Mouse (Mus musculus): ENCODE measurements at regions not wholly inside any gene's neighbourhood (a gene's known extent, or its start where the extent isn't known, plus 50 kb on each side); places are given as distances from the start of the nearest gene placed in this dataset.

- no peak for ATAC-seq (ENCODE audit: low FRiP score)
- no peak overlapping the region for H3K4me2 ChIP-seq
- no peak overlapping the region for H3K4me3 ChIP-seq
- H3K9ac ChIP-seq, result no peak overlapping the region
- no peak overlapping the region for H3K27ac ChIP-seq
- no peaks in the 10 kb centered on the region for H3K27me3 ChIP-seq
- no peaks in the 10 kb centered on the region for H3K9me3 ChIP-seq
- no peaks in the 10 kb centered on the region for H3K36me3 ChIP-seq
- 91% methylated on average over 3 of the region's 3 CpGs for WGBS
- H3K4me1 ChIP-seq (replicated peaks), result no peaks in the 10 kb centered on the region
Measured at GRCm38 (mm10) chr16:74730169-74730794, 318.7 kb upstream of the Robo2 start.

GRCm38 (mm10) chr16:74723217-74723616 is 311.6 kb upstream of the Robo2 start:
- H3K9me3 ChIP-seq, result no peaks in the 10 kb centered on the region
- no peak for ATAC-seq (ENCODE audit: low FRiP score)
- no peak overlapping the region for H3K4me3 ChIP-seq
- no peaks in the 10 kb centered on the region for H3K36me3 ChIP-seq
- no peak overlapping the region for H3K4me2 ChIP-seq
- 52% methylated on average over 1 of the region's 1 CpGs for WGBS
- H3K27me3 ChIP-seq, result no peaks in the 10 kb centered on the region
- no peak overlapping the region for H3K27ac ChIP-seq
- H3K9ac ChIP-seq, result no peak overlapping the region
- H3K4me1 ChIP-seq (replicated peaks), result no peaks in the 10 kb centered on the region

GRCm38 (mm10) chr16:74718154-74718553 is 306.5 kb upstream of the Robo2 start:
- WGBS, result 71% methylated on average over 2 of the region's 2 CpGs
- Histone ChIP-seq H3K9me3 (no peaks in the 10 kb centered on the region), H3K4me1 (replicated peaks) (no peaks in the 10 kb centered on the region), H3K27me3 (no peaks in the 10 kb centered on the region), H3K9ac (no peak overlapping the region), H3K36me3 (no peaks in the 10 kb centered on the region), H3K4me3 (no peak overlapping the region), H3K4me2 (no peak overlapping the region), H3K27ac (no peak overlapping the region)
- no peak for ATAC-seq (ENCODE audit: low FRiP score)

GRCm38 (mm10) chr16:74717622-74718021 is 306.0 kb upstream of the Robo2 start:
- WGBS, result 55% methylated on average over 1 of the region's 1 CpGs
- no peak for ATAC-seq (ENCODE audit: low FRiP score)
- H3K27ac ChIP-seq, result no peak overlapping the region
- no peaks in the 10 kb centered on the region for H3K36me3 ChIP-seq
- H3K4me2 ChIP-seq, result no peak overlapping the region
- no peaks in the 10 kb centered on the region for H3K9me3 ChIP-seq
- no peak overlapping the region for H3K4me3 ChIP-seq
- no peaks in the 10 kb centered on the region for H3K4me1 ChIP-seq (replicated peaks)
- no peaks in the 10 kb centered on the region for H3K27me3 ChIP-seq
- H3K9ac ChIP-seq, result no peak overlapping the region

GRCm38 (mm10) chr16:74714950-74715349 is 303.3 kb upstream of the Robo2 start:
- H3K27me3 ChIP-seq, result no peaks in the 10 kb centered on the region
- H3K4me3 ChIP-seq, result no peak overlapping the region
- no peak overlapping the region for H3K4me2 ChIP-seq
- H3K9ac ChIP-seq, result no peak overlapping the region
- ATAC-seq (ENCODE audit: low FRiP score), result no peak
- H3K4me1 ChIP-seq (replicated peaks), result no peaks in the 10 kb centered on the region
- H3K9me3 ChIP-seq, result no peaks in the 10 kb centered on the region
- H3K27ac ChIP-seq, result no peak overlapping the region
- WGBS, result 80% methylated on average over 1 of the region's 1 CpGs
- H3K36me3 ChIP-seq, result no peaks in the 10 kb centered on the region

GRCm38 (mm10) chr16:74712515-74712914 is 300.9 kb upstream of the Robo2 start:
- Histone ChIP-seq H3K4me2 (no peak overlapping the region), H3K36me3 (no peaks in the 10 kb centered on the region), H3K4me1 (replicated peaks) (no peaks in the 10 kb centered on the region), H3K9me3 (no peaks in the 10 kb centered on the region), H3K4me3 (no peak overlapping the region), H3K9ac (no peak overlapping the region), H3K27me3 (no peaks in the 10 kb centered on the region), H3K27ac (no peak overlapping the region)
- ATAC-seq (ENCODE audit: low FRiP score), result no peak
- 75% methylated on average over 6 of the region's 6 CpGs for WGBS

- WGBS, result 91% methylated on average over 3 of the region's 3 CpGs
Measured at GRCm38 (mm10) chr16:74702067-74702466, 290.4 kb upstream of the Robo2 start.

GRCm38 (mm10) chr16:74683371-74683770 is 271.7 kb upstream of the Robo2 start:
- Histone ChIP-seq H3K27ac (no peak overlapping the region), H3K4me2 (no peak overlapping the region), H3K27me3 (no peaks in the 10 kb centered on the region), H3K4me3 (no peak overlapping the region), H3K36me3 (no peaks in the 10 kb centered on the region), H3K4me1 (replicated peaks) (no peaks in the 10 kb centered on the region), H3K9me3 (no peaks in the 10 kb centered on the region), H3K9ac (no peak overlapping the region)
- WGBS, result 41% methylated on average over 3 of the region's 3 CpGs
- ATAC-seq (ENCODE audit: low FRiP score), result no peak

More at GRCm38 (mm10) chr16:74702067-74702466, 290.4 kb upstream of the Robo2 start:
- H3K4me3 ChIP-seq, result no peak overlapping the region
- no peaks in the 10 kb centered on the region for H3K36me3 ChIP-seq
- no peak overlapping the region for H3K27ac ChIP-seq
- H3K4me1 ChIP-seq (replicated peaks), result no peaks in the 10 kb centered on the region
- no peaks in the 10 kb centered on the region for H3K27me3 ChIP-seq
- no peaks in the 10 kb centered on the region for H3K9me3 ChIP-seq
- no peak overlapping the region for H3K9ac ChIP-seq
- no peak for ATAC-seq (ENCODE audit: low FRiP score)
- H3K4me2 ChIP-seq, result no peak overlapping the region

GRCm38 (mm10) chr16:74675586-74675985 is 264.0 kb upstream of the Robo2 start:
- Histone ChIP-seq H3K36me3 (no peaks in the 10 kb centered on the region), H3K4me2 (no peak overlapping the region), H3K9ac (no peak overlapping the region), H3K4me1 (replicated peaks) (no peaks in the 10 kb centered on the region), H3K27ac (no peak overlapping the region), H3K27me3 (no peaks in the 10 kb centered on the region), H3K9me3 (no peaks in the 10 kb centered on the region), H3K4me3 (no peak overlapping the region)
- no peak for ATAC-seq (ENCODE audit: low FRiP score)

- no peak for ATAC-seq (ENCODE audit: low FRiP score)
- Histone ChIP-seq H3K9ac (no peak overlapping the region), H3K27ac (no peak overlapping the region), H3K9me3 (no peaks in the 10 kb centered on the region), H3K36me3 (no peaks in the 10 kb centered on the region), H3K27me3 (no peaks in the 10 kb centered on the region), H3K4me1 (replicated peaks) (no peaks in the 10 kb centered on the region), H3K4me2 (no peak overlapping the region), H3K4me3 (no peak overlapping the region)
- WGBS, result 69% methylated on average over 3 of the region's 3 CpGs
Measured at GRCm38 (mm10) chr16:74671466-74671865, 259.8 kb upstream of the Robo2 start.

GRCm38 (mm10) chr16:74664337-74664736 is 252.7 kb upstream of the Robo2 start:
- no peaks in the 10 kb centered on the region for H3K4me1 ChIP-seq (replicated peaks)
- H3K4me2 ChIP-seq, result no peak overlapping the region
- H3K27ac ChIP-seq, result no peak overlapping the region
- WGBS, result 68% methylated on average over 1 of the region's 1 CpGs
- H3K36me3 ChIP-seq, result no peaks in the 10 kb centered on the region
- no peak overlapping the region for H3K4me3 ChIP-seq
- H3K27me3 ChIP-seq, result no peaks in the 10 kb centered on the region
- H3K9ac ChIP-seq, result no peak overlapping the region
- ATAC-seq (ENCODE audit: low FRiP score), result no peak
- no peaks in the 10 kb centered on the region for H3K9me3 ChIP-seq

GRCm38 (mm10) chr16:74651244-74651643 is 239.6 kb upstream of the Robo2 start:
- H3K4me2 ChIP-seq, result no peak overlapping the region
- H3K9me3 ChIP-seq, result no peaks in the 10 kb centered on the region
- H3K36me3 ChIP-seq, result no peaks in the 10 kb centered on the region
- no peak overlapping the region for H3K27ac ChIP-seq
- H3K4me1 ChIP-seq (replicated peaks), result no peaks in the 10 kb centered on the region
- no peak overlapping the region for H3K4me3 ChIP-seq
- H3K27me3 ChIP-seq, result no peaks in the 10 kb centered on the region
- 67% methylated on average over 3 of the region's 3 CpGs for WGBS
- H3K9ac ChIP-seq, result no peak overlapping the region
- no peak for ATAC-seq (ENCODE audit: low FRiP score)

GRCm38 (mm10) chr16:74649207-74649606 is 237.6 kb upstream of the Robo2 start:
- Histone ChIP-seq H3K4me1 (replicated peaks) (peaks cover 6% of the 10 kb centered on the region; the same call in 1 of the 2 replicates), H3K4me2 (no peak overlapping the region), H3K9ac (no peak overlapping the region), H3K4me3 (no peak overlapping the region), H3K9me3 (no peaks in the 10 kb centered on the region), H3K27ac (no peak overlapping the region), H3K27me3 (no peaks in the 10 kb centered on the region), H3K36me3 (no peaks in the 10 kb centered on the region)
- no peak for ATAC-seq (ENCODE audit: low FRiP score)
- WGBS, result 94% methylated on average over 2 of the region's 2 CpGs
